Mouse (Mus musculus) layer of hippocampus, adult 18-20 months (tissue): ENCODE measurements around the gene Fgf15. TPM values are rescaled to one million over a fixed set of nuclear protein-coding genes. Genes with fewer than 3 reads are reported as not detected.

Experiments used
- DNase-seq, 2 experiments: peaks; one replicate each; pipeline ENCODE4 v3.0.0; 2022; ENCODE audit warnings: low spot score in 2 of 2
- long read RNA-seq: library from polyadenylated mRNA; stranded (forward); transcript quantifications from one replicate; pipeline ENCODE4 v2.0.0, GENCODE M21; 2021
- total RNA-seq, 2 experiments: library from RNA; stranded (reverse); gene quantifications; 2 replicates each; pipeline ENCODE4 v1.2.3; 2021

Gene Fgf15
- not detected for total RNA-seq
- long read RNA-seq = 0 reads

DNA sequence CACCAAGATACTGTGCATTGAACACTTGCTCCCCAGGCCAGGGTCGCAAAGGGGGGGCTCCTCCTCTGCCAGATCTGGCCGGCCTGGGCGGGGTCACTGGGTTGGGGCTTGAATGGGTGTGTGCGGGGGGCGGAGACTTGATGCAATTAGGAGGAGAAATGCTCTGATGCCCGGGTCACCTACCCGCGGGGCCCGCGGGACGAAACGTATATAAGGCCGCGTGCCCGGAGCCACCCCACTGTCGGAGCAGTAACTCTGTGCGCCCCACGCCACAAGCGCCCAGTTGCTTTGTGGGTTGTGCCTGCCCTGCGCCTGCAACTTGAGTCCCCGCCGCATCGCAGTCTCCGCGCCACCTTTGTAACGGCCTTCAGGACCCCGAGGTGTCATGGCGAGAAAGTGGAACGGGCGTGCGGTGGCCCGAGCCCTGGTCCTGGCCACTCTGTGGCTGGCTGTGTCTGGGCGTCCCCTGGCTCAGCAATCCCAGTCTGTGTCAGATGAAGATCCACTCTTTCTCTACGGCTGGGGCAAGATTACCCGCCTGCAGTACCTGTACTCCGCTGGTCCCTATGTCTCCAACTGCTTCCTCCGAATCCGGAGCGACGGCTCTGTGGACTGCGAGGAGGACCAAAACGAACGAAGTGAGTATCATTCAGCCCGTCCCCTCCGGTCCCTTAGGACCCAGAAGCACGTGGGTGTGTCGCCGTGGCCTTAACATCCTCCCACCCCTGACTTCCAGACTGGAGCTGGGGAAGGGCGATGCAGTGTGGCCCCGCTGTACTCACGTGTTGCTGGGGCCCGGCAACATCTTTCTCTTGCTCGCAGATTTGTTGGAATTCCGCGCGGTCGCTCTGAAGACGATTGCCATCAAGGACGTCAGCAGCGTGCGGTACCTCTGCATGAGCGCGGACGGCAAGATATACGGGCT is at the start of gene Fgf15:
Fgf15 (plus strand) TSS at position 238 of the 925 bp plus-strand sequence.
- DNase-seq = no peak

DNA sequence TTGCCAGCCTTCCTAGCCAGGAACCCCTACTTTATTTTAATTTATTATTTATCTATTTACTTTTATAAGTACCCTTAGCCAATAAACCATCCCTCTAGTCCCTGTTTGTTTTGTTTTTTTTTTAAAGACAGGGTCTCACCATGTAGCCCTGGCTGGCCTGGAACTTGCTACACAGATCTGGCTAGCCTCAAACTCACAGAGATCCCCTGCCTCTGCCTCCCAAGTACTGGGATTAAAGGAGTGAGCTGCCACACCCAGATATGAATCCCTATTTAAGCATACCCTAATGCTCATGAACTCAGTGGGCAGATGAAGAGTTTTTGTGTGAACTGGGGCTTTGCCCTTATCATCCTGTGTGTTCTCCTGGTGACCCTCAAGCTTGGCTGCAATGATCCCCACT is 49.3 kb upstream of the Fgf15 start, which contains the start of gene Fgf4:
Fgf4 (plus strand) TSS at position 301 of the 400 bp plus-strand sequence.
- no peak for DNase-seq

GRCm38 (mm10) chr7:144851321-144851720 is 45.0 kb upstream of the Fgf15 start:
- no peak for DNase-seq

DNA sequence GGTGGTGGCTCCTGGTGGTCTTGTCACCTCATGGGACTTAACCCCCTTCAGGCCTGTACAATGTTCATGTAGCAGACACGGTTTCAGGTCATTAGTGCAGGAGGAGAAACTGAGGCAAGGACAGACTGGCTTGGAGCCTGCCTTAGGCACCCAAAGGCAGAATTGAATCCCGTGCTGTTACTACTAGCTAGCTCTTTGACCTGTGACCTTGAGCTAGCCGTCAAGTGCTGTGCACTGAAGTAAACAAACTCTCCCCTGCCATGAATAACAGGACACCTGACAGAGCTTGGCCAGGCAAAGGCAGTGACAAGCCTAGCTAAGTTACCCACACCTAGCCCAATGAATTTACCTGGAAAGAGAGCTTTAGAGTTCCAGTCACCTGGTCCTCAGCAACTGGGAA is 41.4 kb upstream of the Fgf15 start:
- DNase-seq = no peak

GRCm38 (mm10) chr7:144857158-144857557 is 39.2 kb upstream of the Fgf15 start:
- DNase-seq = no peak

GRCm38 (mm10) chr7:144857826-144858342 is 38.4 kb upstream of the Fgf15 start:
- no peak for DNase-seq

DNA sequence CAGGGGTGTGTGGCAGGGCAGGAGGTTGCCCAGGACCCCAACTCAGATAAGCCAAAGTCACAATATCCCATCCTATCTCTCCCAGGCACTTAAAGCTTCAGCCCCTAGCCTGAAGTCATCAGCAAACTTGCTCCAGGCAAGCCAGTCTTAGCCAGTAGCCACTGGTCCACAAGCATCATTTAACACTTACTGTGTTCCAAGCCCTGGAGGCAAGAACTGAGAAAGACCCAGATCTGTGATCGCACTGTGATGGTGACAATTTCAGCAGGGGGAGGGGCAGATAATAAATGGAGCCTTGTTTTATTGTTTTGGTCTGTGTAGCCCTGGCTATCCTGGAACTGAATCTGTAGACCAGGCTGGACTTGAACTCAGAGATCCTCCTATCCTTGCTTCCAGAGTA is 37.6 kb upstream of the Fgf15 start:
- DNase-seq = no peak

- DNase-seq = no peak
Observed at GRCm38 (mm10) chr7:144861056-144861768, 35.1 kb upstream of the Fgf15 start.

- no peak for DNase-seq
Observed at GRCm38 (mm10) chr7:144861769-144862070, 34.6 kb upstream of the Fgf15 start.

- DNase-seq = no peak
Observed at GRCm38 (mm10) chr7:144862126-144862525, 34.2 kb upstream of the Fgf15 start.

DNA sequence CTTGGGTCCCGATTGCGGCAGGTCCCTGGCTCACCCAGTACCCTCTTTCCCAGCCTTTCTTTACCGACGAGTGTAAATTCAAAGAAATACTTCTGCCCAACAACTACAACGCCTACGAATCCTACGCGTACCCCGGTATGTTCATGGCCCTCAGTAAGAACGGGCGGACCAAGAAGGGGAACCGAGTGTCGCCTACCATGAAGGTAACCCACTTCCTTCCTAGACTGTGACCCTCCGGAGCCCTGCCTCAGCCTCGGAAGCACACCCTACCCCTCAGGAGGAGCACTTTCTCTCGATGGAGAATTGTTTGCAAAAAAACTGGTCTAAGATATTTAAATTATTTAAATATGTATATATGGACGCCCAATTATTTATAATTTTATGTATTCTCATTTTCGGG is 33.6 kb upstream of the Fgf15 start:
- no peak for DNase-seq

DNA sequence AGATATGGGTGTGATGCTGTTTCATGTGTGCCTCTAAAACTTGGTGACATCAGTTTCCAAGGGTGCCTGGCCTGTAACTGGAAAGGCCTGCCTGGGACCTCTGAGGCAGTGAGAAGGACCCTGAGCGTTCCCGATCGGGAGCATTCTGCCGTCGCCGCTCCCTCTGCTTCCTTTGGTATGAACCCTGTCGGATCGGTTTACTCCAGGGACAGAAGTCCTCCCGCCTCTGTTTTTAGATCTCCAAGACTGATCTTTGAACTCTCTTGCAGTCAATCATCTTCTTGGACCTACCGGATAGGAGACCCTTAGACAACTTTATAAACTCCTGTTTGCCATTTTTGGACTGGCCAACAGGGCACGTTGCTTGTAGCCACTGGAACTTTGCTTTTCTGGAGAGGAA is 33.1 kb upstream of the Fgf15 start:
- DNase-seq = no peak

DNA sequence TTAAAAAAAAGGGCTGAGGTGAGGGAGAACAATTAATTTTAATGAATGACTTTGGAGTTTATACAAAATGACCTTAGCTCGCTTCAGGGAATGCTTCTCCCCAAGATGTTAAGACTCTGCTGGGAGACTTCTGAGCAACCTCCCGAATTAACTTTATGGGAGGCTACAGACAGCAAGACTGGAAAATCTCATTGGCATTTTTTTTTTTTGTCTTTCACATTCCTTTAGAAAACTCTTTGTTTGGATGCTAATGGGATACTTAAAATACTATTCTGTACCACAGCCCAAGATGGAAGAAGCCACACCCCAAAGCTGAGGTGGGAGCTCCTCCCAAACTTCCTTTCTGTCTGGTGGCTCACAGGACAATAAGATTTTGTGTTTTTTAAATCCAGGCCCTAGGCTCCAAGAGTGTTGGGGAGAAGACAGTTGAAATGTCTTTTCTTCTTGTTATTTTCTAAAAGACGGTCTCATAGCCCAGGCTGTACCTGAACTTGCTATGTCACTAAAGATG is 32.1 kb upstream of the Fgf15 start:
- DNase-seq = no peak

- DNase-seq = no peak
Observed at GRCm38 (mm10) chr7:144867161-144867560, 29.2 kb upstream of the Fgf15 start.

DNA sequence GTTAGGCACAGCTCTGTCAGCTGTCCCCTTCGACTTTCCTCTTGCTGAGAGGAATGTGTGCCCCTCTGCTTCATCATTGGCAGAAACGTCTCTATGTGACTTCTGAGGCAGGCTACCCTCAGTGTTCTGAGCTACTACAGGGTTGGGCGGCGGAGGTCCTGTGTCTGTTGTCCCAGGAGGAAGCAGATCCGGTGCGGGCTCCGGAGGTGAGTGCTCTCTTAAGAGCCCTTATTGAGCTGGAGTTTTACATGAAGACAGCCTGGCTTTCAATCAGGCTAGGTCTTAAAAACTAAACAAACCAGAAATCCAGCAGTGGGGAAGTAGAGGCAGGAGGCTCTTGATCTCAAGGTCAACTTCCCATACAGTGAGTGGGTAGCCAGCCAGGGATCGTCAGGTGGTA is 28.7 kb upstream of the Fgf15 start:
- no peak for DNase-seq

DNA sequence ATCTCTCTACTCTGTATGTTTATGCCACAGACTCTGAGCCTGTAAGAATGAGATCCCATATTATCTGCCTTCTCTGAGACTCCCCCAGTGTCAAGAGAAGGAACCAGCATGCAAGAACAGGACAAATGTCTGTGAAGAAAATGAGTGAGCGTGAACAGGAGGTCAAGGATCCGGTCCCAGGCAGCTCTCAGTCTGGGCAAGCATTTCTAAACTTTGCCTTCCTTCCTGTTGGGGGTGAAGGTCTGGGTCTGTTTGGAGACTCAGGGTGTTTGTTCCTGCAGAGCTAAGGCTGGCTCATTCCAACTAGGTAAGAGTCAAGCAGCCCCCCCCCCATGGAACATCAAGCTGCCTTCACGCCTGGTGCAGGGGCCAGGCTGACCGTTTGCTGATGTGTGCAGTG is 23.9 kb upstream of the Fgf15 start:
- DNase-seq = no peak

- no peak for DNase-seq
Observed at GRCm38 (mm10) chr7:144873160-144873559, 23.2 kb upstream of the Fgf15 start.

GRCm38 (mm10) chr7:144874226-144874625 is 22.1 kb upstream of the Fgf15 start:
- DNase-seq = no peak

- no peak for DNase-seq
Observed at GRCm38 (mm10) chr7:144878401-144878800, 17.9 kb upstream of the Fgf15 start.

DNA sequence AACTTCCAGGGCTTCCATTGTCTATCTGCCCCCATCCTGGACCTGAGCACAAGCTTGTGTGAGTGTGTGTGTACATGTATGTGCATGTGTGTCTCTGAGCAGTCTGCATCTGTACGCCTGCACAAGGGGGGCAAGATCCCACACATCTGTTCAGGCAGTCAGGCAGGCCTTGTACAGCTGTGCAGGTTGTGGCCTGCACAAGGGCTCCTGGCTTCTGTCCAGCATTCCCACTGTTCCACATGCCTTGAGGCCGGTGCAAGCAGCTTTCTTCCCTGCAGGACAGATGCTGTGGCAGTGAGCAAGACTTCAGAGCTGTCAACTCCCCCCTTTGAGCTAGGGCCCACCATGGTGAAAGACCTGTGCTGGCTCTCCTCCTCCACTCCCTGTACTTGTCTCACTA is 13.2 kb upstream of the Fgf15 start:
- no peak for DNase-seq

DNA sequence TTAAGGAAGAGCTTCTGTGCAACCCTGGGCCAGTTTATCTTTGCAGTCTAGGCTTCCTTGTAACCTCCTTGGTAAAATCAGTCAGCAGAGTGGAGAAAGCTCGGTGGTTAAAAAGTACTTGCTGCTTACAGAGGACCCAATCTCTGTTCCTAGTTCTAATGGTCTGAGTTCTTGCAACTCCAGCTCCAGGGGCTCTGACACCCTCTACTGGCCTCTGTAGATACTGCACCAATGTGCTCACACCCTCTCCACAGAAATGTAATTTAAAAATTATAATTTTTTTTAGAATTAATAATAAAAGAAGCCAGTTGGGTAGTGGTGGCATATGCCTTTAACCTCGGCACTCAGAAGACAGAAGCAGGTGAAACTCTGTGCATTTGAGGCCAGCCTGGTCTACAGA is 8.7 kb upstream of the Fgf15 start:
- no peak for DNase-seq
